15 mouse cellular contexts compared by ENCODE assay signal in the genomic region with DNA sequence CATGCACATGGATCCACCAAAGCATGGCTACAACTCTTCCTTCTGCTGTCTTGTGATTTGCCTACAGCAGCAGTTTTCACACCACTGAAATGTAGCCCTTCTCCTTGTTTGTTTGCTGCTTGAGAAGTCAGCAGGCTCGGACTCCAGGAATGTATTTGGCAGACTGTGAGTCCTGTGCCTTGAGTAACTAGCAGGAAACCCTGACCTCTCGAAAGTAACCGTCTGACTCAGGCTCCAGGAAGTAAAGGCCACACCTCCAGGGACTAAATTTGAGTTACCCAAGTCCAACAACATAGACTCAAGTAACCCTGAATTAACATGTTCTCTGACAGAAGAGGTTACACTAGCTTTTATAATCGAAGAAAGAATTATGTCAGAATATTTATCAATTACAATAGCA.
DNase-seq lines count a peak whose midpoint lies in the region; ATAC-seq and TF ChIP-seq lines count a peak whose summit lies in the region.
"Had no signal": no experiment of that assay in that cellular context is flagged by ENCODE, and none has a peak within 500 bp of the region (broad histone marks: within the 10 kb centered on the region; RNA-seq: fewer than 3 reads in every experiment).

No protein-coding gene starts in this region.

- H3K36me3 ChIP-seq in liver, adult 2 months (ENCODE audit: control insufficient read depth, insufficient read depth, low read length) = no peaks in the 10 kb centered on the region
- no peaks in the 10 kb centered on the region for H3K36me3 ChIP-seq in liver, embryonic 12.5 days
- H3K36me3 ChIP-seq in thymus, adult 2 months (ENCODE audit: control insufficient read depth, insufficient read depth, low read length) = no peaks in the 10 kb centered on the region
- H3K36me3 ChIP-seq: hindbrain, embryonic 10.5 days; liver, embryonic 15.5 days; midbrain, embryonic 13.5 days; neural tube, embryonic 12.5 days; stomach, embryonic 15.5 days had no signal

- no peak overlapping the region for H3K9ac ChIP-seq in liver, adult 2 months (ENCODE audit: low read depth, low read length)
- no peak overlapping the region for H3K9ac ChIP-seq in liver, embryonic 12.5 days
- H3K9ac ChIP-seq: liver, embryonic 15.5 days; midbrain, embryonic 13.5 days; neural tube, embryonic 12.5 days; stomach, embryonic 15.5 days had no signal

- H3K27me3 ChIP-seq in liver, adult 2 months (ENCODE audit: control insufficient read depth, insufficient read depth, low read length) = no peaks in the 10 kb centered on the region
- no peaks in the 10 kb centered on the region for H3K27me3 ChIP-seq in liver, embryonic 12.5 days (replicated peaks)
- no peaks in the 10 kb centered on the region for H3K27me3 ChIP-seq in thymus, adult 2 months (ENCODE audit: control insufficient read depth, insufficient read depth, low read length)
- H3K27me3 ChIP-seq: liver, embryonic 15.5 days; midbrain, embryonic 13.5 days; neural tube, embryonic 12.5 days; stomach, embryonic 15.5 days had no signal

- no peak overlapping the region for H3K4me3 ChIP-seq in liver, adult 2 months (ENCODE audit: insufficient read depth, low read depth, low read length)
- no peak overlapping the region for H3K4me3 ChIP-seq in liver, embryonic 12.5 days
- no peak overlapping the region for H3K4me3 ChIP-seq in thymus, adult 2 months (ENCODE audit: control insufficient read depth, insufficient read depth, low read length)
- H3K4me3 ChIP-seq: heart, adult 2 months; hindbrain, embryonic 10.5 days; liver, embryonic 15.5 days; midbrain, embryonic 13.5 days; neural tube, embryonic 12.5 days; stomach, embryonic 15.5 days had no signal

- peak; percentile 26 for DNase-seq in liver, adult 2 months (ENCODE audit: extremely low read depth, low read depth, low spot score)
- peak; percentile 51 to 68 for DNase-seq in lung, adult 18-20 months
- no peak for DNase-seq in thymus, adult 2 months
- no peak for DNase-seq in right cerebral cortex, adult 2 months (ENCODE audit: low spot score in 2 of 2)
- no peak for DNase-seq in thymus, postnatal 4 days
- DNase-seq: right cerebral cortex, adult 18-20 months had no signal

- H3K27ac ChIP-seq in liver, adult 2 months (replicated peaks; ENCODE audit: insufficient read depth, low read depth, low read length) = no peak overlapping the region
- H3K27ac ChIP-seq in liver, embryonic 12.5 days = no peak overlapping the region
- H3K27ac ChIP-seq in thymus, adult 2 months (ENCODE audit: control insufficient read depth, insufficient read depth, low read length) = no peak overlapping the region
- H3K27ac ChIP-seq: heart, adult 2 months; hindbrain, embryonic 10.5 days; liver, embryonic 15.5 days; midbrain, embryonic 13.5 days; neural tube, embryonic 12.5 days; stomach, embryonic 15.5 days had no signal

- no peaks in the 10 kb centered on the region for H3K79me2 ChIP-seq in liver, adult 2 months (ENCODE audit: control insufficient read depth, insufficient read depth, low read length)

- H3K4me1 ChIP-seq in liver, adult 2 months (ENCODE audit: control insufficient read depth, insufficient read depth, low read length) = no peaks in the 10 kb centered on the region
- no peaks in the 10 kb centered on the region for H3K4me1 ChIP-seq in liver, embryonic 12.5 days
- H3K4me1 ChIP-seq in thymus, adult 2 months (replicated peaks; ENCODE audit: control insufficient read depth, insufficient read depth, low read length) = no peaks in the 10 kb centered on the region
- H3K4me1 ChIP-seq: liver, embryonic 15.5 days; neural tube, embryonic 12.5 days; stomach, embryonic 15.5 days had no signal

- no peak overlapping the region for H3K4me2 ChIP-seq in liver, embryonic 12.5 days
- H3K4me2 ChIP-seq: liver, embryonic 15.5 days; midbrain, embryonic 13.5 days; neural tube, embryonic 12.5 days; stomach, embryonic 15.5 days had no signal

- no peaks in the 10 kb centered on the region for H3K9me3 ChIP-seq in liver, embryonic 12.5 days (replicated peaks)
- H3K9me3 ChIP-seq: hindbrain, embryonic 10.5 days; liver, embryonic 15.5 days; midbrain, embryonic 13.5 days; neural tube, embryonic 12.5 days; stomach, embryonic 15.5 days had no signal

- WGBS in liver, adult 2 months = 58% methylated on average over 4 of the region's 4 CpGs
- WGBS in liver, embryonic 12.5 days (ENCODE audit: insufficient replicate concordance) = 34% methylated on average over 4 of the region's 4 CpGs
- 40% methylated on average over 4 of the region's 4 CpGs for WGBS in thymus, adult 2 months

- TF ChIP-seq CTCF in liver, adult 2 months (IDR thresholded peaks at IDR 0.05; ENCODE audit: low read depth, low read length) = no peak
- no peak for TF ChIP-seq CTCF in thymus, adult 2 months (IDR thresholded peaks at IDR 0.05; ENCODE audit: borderline replicate concordance, control insufficient read depth, extremely low read depth, insufficient read depth, low read length, poor library complexity)

- no peak for TF ChIP-seq POLR2A in liver, adult 2 months (IDR thresholded peaks at IDR 0.05; ENCODE audit: extremely low read depth, insufficient read depth, low read length)
- no peak for TF ChIP-seq POLR2A in thymus, adult 2 months (IDR thresholded peaks at IDR 0.05; ENCODE audit: control insufficient read depth, extremely low read depth, insufficient read depth, low read length, poor library complexity)

- no peak for ATAC-seq in liver, embryonic 12.5 days
- peak; percentile 59; the same call in 1 of the 2 replicates for ATAC-seq in common myeloid progenitor, adult 5-6 weeks (replicated peaks; ENCODE audit: low read depth, poor library complexity, severe bottlenecking)
- ATAC-seq: intestine, postnatal 0 days; midbrain, embryonic 13.5 days had no signal

Comparison
In these comparisons a context has a peak if more than half of its experiments do, and no peak if none do; other contexts are left out.
1. DNase-seq: peak in liver, adult 2 months (single experiment) and lung, adult 18-20 months (2 of 2); none in thymus, adult 2 months (single experiment), right cerebral cortex, adult 2 months (0 of 2) and thymus, postnatal 4 days (single experiment).